Mouse (Mus musculus) megakaryocyte-erythroid progenitor cell, adult 5-6 weeks (primary cell): ENCODE data around the gene Ints5. TPM values are rescaled to one million over a fixed set of nuclear protein-coding genes. Genes with fewer than 3 reads are reported as not detected.
A peak's percentile ranks its signal among the peaks of the same experiment; 100 is the strongest.
"Not testable (repeated sequence)": the region's sequence is repeated elsewhere in the genome, so short reads cannot be mapped to it uniquely, and the experiment has no call there.

Experiments
- ATAC-seq: replicated peaks from 2 replicates; pipeline ENCODE4 v1.8.0; 2016; ENCODE audit warnings: mild to moderate bottlenecking, inconsistent platforms; ENCODE audit not compliant: severe bottlenecking, poor library complexity, low FRiP score, low TSS enrichment
- total RNA-seq, 2 experiments: library from RNA; stranded (forward) in 1 of 2; stranded (reverse) in 1 of 2; fragments of 200-1000, 215-1000 nt in 1 of 2; fragments of >200 nt in 1 of 2; fragmentation: Nextera tagmentation in 1 of 2; gene quantifications; 2 replicates each; pipeline ENCODE4 v1.2.3; 2014 to 2017

Ints5 gene
- total RNA-seq, 2 experiments from 2014 or later: 17.1 to 31.4 TPM

DNA sequence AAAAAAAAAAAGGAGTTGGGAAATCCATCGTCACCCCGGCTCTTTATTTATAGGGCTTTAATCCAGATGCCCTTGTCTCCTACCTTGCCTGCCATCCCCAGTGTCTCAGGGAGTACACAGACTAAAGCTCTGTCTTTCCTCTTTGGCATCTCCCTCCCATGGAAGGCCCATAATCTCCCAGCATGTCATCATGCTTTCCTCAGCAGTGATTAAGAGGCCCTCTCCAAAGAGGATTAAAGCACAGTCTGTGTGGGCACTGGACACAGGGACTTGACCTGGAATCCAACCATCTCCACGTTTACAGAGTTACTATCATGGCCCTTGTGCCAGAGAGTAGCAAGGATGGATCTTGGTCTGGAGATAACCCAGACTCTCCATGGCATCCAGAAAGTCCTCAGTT is 9.2 kb upstream of the Ints5 start, which contains the start of the genes Lbhd1 and Gm49403:
Gene Lbhd1, plus strand, starts transcription at position 117 of the 400 bp plus-strand sequence.
Gene Gm49403, plus strand, starts transcription at position 315 of the 400 bp plus-strand sequence.
- no peak for ATAC-seq

DNA sequence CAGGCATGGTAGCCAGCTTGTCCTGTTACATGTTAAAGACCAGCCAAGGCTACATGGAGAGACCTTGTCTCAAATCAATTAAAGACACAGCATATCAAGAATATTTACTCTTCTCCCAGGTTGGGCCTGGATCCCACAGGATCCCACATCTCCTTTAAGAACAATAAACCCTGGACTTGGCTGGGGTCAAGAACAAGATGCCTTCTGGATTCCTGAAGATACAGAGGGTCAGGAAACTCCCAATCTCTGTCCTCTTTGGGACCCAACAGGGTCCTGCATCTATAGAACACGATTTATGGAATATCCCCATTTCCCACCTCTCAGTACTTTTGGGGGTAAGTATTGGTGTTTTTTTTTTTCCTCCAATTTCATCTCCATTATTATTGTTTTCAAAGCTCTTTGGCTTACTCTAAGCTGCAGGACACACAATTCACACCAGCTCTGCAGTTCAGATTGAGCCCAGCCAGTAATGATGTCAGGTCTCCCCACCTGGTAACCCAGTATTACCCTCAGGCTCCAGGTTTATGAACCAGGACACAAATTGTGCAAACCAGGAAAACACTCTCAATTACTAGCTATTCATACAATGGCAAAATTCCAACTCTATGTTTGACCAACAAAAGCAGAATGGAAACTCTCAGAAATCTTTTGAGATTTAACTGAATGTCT is 5.8 kb upstream of the Ints5 start:
- no peak for ATAC-seq

DNA sequence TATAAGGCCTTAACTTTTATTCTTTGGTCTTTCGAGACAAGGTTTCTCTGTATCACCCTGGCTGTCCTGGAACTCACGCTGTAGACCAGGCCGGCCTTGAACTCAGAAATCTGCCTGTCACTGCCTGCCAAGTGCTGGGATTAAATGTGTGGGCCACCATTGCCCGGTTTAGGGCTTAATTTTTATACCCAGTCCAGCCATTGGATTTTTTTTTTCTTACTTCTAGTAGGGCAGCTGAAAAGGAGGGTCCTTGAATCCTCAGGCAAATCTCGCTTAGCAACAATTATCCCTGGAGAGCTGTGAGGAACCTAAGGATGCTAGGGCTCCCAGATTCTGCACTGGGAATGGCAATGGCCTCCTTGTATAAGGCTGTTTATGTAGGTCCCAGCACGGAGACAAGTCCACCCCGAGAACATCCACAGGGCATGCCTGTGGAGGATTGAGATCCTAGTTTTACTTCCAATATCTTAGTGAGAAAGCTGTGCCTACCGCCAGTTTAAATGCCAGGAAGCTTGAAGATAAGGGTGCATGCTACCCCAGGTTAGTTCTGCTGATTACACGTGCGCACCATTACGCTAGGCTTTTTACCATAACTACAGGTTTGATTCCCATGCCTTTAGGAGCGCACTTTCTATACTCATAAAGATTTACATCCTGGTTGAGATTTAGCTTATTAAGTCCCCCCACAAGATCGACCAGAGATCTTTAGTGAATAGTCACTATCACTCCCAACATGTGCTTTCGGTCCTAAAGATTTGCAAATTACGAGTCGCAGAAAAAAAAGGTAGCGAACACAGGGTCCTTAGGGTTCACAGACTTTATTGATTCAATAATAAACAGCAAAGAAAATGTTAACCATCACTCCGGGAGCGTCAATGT is 5.0 kb upstream of the Ints5 start:
- ATAC-seq: peak; percentile 34

GRCm38 (mm10) chr19:8888511-8889385 is 4.1 kb upstream of the Ints5 start, which contains the start of the genes 1810009A15Rik and Gm49416:
Gene 1810009A15Rik (plus strand): TSS chr19:8888853.
Gene Gm49416 (plus strand): TSS chr19:8888926.
- peak; percentile 87 for ATAC-seq

- no peak for ATAC-seq
Observed at GRCm38 (mm10) chr19:8895397-8895960, 2.7 kb downstream of the Ints5 start.

- ATAC-seq: not testable (repeated sequence)
Observed at GRCm38 (mm10) chr19:8896231-8896630, 3.4 kb downstream of the Ints5 start.

GRCm38 (mm10) chr19:8897211-8897864 is 4.5 kb downstream of the Ints5 start:
- peak; percentile 13; the same call in 1 of the 2 replicates for ATAC-seq

- ATAC-seq: peak; percentile 97
Observed at GRCm38 (mm10) chr19:8897865-8898495, 5.2 kb downstream of the Ints5 start, which contains the start of gene Ganab. Gene Ganab (plus strand): TSS chr19:8898071.

GRCm38 (mm10) chr19:8898576-8898975 is 5.8 kb downstream of the Ints5 start:
- no peak for ATAC-seq

DNA sequence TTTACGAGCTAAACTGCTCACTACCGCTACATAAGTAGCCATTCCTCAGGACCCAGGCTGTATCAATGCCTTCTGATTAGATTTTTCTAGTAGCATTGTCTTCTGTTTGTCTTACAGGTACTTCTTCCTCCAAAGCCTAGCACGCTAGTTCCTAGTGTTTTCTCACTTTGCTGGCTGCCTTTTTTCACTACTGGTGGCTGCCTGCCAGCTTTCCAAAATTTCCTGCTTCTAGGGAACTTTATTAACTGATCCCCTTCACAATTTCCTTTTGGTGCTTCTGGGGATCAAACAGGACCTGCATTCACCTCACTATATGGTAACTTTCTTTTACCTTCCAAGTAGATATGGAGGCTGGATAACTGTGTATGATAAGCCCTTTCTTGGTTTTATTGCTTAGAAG is 6.3 kb downstream of the Ints5 start:
- no peak for ATAC-seq

DNA sequence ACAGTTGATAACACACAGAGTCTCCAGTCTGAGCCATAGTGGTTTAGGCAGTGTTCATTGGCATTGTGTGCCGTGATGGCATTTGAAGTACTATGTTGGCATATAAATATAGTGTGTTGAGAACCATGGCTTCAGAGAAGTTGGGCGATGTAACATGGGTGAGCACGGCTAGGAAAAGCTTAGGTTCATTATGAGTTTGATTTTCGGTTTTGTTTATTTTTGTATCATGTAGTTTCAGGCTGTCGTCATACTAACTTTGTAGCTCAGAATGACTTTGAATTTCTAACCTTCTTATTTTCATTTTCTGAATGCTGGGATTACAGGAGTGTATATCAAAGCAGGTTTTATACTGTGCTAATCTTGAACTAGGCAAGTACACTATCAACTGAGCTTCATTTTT is 10.6 kb downstream of the Ints5 start:
- no peak for ATAC-seq

DNA sequence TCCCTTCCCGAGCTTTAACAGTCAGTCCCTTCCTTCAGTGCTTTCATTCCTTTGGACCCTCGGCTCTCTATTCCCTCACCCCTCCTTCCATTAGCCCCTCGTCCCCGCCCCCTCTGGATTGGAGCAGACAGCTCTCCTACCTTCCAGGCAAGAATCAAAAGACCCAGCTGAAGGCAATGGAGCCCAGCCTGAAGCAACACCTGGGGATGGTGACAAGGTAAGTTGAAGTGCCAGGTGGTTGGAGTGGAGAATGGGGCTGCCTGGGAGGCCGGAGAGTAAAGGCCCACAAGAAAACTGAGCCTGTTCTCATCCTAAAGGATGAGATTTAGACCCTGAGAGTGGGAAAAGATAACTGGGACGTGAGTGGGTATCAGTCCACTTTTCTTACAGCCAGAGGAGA is 15.7 kb downstream of the Ints5 start:
- ATAC-seq: no peak

- no peak for ATAC-seq
Observed at GRCm38 (mm10) chr19:8911810-8912209, 19.0 kb downstream of the Ints5 start.

DNA sequence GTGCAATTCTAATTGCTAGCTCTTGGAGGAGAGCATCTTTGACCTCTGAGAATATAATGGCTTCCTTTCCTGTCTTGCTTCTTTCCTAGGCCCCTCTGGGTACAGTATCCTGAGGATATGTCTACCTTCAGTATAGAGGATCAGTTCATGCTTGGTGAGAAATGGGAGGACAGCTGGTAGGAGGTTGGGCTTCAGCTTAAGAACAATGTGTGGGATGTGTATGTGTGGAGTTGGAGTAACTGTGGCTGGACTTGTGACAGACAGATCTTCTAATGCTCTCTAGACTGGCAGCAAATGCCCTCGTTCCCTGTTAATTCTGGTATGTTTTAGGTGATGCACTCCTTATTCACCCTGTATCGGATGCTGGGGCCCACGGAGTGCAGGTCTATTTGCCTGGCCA is 21.4 kb downstream of the Ints5 start:
- no peak for ATAC-seq

- no peak for ATAC-seq
Observed at GRCm38 (mm10) chr19:8919000-8919399, 26.2 kb downstream of the Ints5 start.

GRCm38 (mm10) chr19:8919684-8920072 is 26.9 kb downstream of the Ints5 start:
- ATAC-seq: no peak

- ATAC-seq: peak; percentile 89
Observed at GRCm38 (mm10) chr19:8920073-8920736, 27.4 kb downstream of the Ints5 start, which contains the start of gene B3gat3. Gene B3gat3 (plus strand): TSS chr19:8920374.
